Mouse (Mus musculus) telencephalon, adult 2 months (tissue): ENCODE measurements around the gene Neb.

ENCODE experiments used
- DNase-seq: peaks from one replicate; pipeline ENCODE4 v3.0.0-alpha.2; 2011; ENCODE audit warnings: low read depth, low spot score

Gene Neb

GRCm38 (mm10) chr2:52374706-52375105 lies 3.6 kb downstream of the Neb start:
- no peak for DNase-seq

GRCm38 (mm10) chr2:52372480-52372879 lies 5.8 kb downstream of the Neb start:
- no peak for DNase-seq

- no peak for DNase-seq
These were observed 6.2 kb downstream of the Neb start for GRCm38 (mm10) chr2:52372080-52372479.

- DNase-seq = no peak
These were observed 7.2 kb downstream of the Neb start for GRCm38 (mm10) chr2:52371066-52371465.

- no peak for DNase-seq
These were observed 8.7 kb downstream of the Neb start for GRCm38 (mm10) chr2:52369622-52370021.

GRCm38 (mm10) chr2:52367665-52368064 lies 10.6 kb downstream of the Neb start:
- no peak for DNase-seq

- DNase-seq = peak; percentile 38
These were observed 11.0 kb downstream of the Neb start for GRCm38 (mm10) chr2:52367248-52367647.

GRCm38 (mm10) chr2:52361086-52361485 lies 17.2 kb downstream of the Neb start:
- DNase-seq = no peak

- no peak for DNase-seq
These were observed 18.6 kb downstream of the Neb start for GRCm38 (mm10) chr2:52359722-52360121.

GRCm38 (mm10) chr2:52358156-52358555 lies 20.1 kb downstream of the Neb start:
- DNase-seq = no peak

GRCm38 (mm10) chr2:52351029-52351428 lies 27.2 kb downstream of the Neb start:
- DNase-seq = no peak

GRCm38 (mm10) chr2:52340990-52341389 lies 37.3 kb downstream of the Neb start:
- no peak for DNase-seq

GRCm38 (mm10) chr2:52335556-52335955 lies 42.7 kb downstream of the Neb start:
- DNase-seq = no peak

- no peak for DNase-seq
These were observed 43.2 kb downstream of the Neb start for GRCm38 (mm10) chr2:52335087-52335486.

- DNase-seq = no peak
These were observed 44.7 kb downstream of the Neb start for GRCm38 (mm10) chr2:52333535-52333934.

GRCm38 (mm10) chr2:52331761-52332160 lies 46.5 kb downstream of the Neb start:
- no peak for DNase-seq

- DNase-seq = no peak
These were observed 50.9 kb downstream of the Neb start for GRCm38 (mm10) chr2:52327244-52327815.

- DNase-seq = no peak
These were observed 56.4 kb downstream of the Neb start for GRCm38 (mm10) chr2:52321866-52322265.

GRCm38 (mm10) chr2:52320175-52320574 lies 58.1 kb downstream of the Neb start:
- DNase-seq = no peak

- no peak for DNase-seq
These were observed 59.2 kb downstream of the Neb start for GRCm38 (mm10) chr2:52319020-52319567.

GRCm38 (mm10) chr2:52317471-52317870 lies 60.8 kb downstream of the Neb start:
- no peak for DNase-seq

- no peak for DNase-seq
These were observed 62.5 kb downstream of the Neb start for GRCm38 (mm10) chr2:52315737-52316136.

GRCm38 (mm10) chr2:52314922-52315730 lies 63.1 kb downstream of the Neb start:
- no peak for DNase-seq
